Mouse (Mus musculus) neural tube, embryonic 10.5 days (tissue): Measurements from ENCODE around the gene Dnmt3c.
A peak's percentile ranks its signal among the peaks of the same experiment; 100 is the strongest.
"Not testable (repeated sequence)": the region's sequence is repeated elsewhere in the genome, so short reads cannot be mapped to it uniquely, and the experiment has no call there.

Experiments used
- DNase-seq: peaks from one replicate; pipeline ENCODE4 v3.0.0-alpha.2; 2017; ENCODE audit warnings: low spot score; ENCODE audit errors: extremely low spot score

Gene Dnmt3c

DNA sequence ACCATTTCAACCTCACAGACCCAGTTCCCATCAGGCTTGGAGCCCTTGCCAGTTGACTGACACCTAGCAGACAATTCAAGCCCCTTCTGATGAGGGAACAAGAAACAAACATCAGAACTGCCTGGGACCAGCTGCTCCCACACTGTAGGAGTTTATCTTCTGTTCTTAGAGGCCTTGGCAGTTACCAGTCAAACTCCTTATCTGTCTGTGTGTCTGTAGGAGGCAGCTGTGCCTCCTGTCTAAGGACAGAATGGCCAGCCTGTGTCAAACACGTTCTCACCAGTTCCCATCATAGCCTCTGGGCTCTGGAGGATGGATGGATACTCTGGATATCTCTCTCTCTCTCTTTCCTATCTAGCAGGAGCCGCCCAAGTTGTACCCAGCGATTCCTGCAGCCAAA, 21.4 kb downstream of the Dnmt3c start:
- not testable (repeated sequence) for DNase-seq

DNA sequence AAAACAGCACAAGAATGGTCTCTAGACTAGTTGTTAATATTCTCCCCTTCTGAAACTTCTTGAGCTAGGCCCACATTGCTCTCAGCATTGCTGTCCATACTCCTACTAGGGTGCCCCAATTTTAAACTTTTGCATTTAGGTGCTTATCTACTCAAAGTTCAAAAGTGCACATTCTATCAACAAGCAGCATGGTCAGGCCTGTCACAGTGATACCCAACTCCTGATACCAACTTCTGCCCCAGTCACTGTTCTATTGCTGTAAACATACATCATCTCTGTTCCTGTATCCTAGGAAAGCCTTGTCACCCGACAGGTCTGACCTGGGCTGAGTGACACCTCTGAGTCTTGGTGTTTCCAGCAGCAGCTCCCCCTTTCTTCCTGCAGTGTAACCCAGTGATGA, 26.6 kb downstream of the Dnmt3c start:
- no peak for DNase-seq

GRCm38 (mm10) chr2:153724424-153724823, 28.0 kb downstream of the Dnmt3c start:
- no peak for DNase-seq

DNA sequence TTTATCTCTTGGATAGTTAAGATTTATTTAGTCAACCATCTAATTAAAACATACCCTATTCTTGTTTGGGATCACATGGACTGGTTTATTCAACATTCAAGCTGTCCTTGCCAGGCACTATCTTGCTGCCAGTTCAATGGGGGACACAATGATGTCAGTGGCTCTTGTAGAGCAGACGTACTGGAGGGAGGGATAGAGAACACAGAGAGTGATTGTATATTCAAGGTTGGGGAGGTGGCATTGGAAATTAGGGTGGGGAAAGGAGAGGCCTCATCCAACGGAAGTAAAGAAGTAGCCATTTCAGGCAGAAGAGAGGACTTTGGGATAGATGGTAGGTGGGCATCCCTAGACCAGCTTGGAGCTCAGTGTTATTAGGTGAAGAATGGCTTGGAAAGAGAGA, 28.4 kb downstream of the Dnmt3c start:
- no peak for DNase-seq

GRCm38 (mm10) chr2:153725291-153725690, 28.8 kb downstream of the Dnmt3c start:
- DNase-seq = no peak

- DNase-seq = no peak
Measured at GRCm38 (mm10) chr2:153734033-153734432, 37.6 kb downstream of the Dnmt3c start.

DNA sequence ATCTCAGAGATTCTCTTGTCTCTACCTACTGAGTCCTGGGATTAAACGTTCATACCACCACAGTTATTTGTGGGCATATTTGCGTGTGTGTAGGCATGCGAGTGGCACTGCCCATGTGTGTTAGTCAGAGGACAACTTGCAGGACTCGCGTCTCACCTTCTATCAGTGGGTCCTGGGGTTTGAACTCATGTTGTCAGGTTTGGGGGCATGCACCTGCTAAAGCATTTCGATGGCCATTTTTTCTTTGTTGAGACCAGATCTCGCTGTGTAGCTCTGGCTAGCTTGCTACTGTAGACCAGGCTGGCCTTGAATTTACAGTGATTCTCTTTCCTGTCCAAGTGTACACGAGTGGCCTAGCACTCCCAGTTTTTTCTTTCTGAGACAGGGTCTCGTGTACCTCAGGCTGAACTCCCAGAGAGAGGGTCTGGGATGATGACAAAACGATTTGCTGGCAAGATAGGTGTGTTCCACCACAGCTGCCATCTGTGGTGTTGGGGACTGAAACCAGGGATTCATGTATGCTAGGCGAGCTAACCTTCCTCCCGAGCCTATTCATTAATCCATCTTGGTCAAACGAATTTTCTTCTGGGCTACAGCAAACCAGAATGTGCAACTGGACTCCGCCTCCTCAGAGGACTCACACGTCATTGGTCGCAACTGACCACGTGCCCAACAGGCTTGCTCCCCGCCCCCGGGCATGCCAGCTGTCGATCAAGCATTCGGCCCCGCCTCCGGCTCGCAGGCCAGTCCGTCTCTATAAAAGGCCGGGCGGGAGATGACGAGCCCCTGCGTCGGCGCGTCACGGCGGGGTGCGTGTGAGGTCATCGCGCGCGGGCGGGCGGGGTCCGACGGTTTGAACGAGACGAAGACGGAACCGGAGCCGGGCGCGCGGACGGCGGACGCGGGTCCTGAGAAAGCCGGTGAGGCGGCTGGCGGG, 44.3 kb downstream of the Dnmt3c start, which contains the start of gene Mapre1:
Mapre1 (plus strand) TSS at position 775 of the 937 bp plus-strand sequence.
- DNase-seq = peak; percentile 100

GRCm38 (mm10) chr2:153741437-153742065, 45.1 kb downstream of the Dnmt3c start:
- no peak for DNase-seq

- no peak for DNase-seq
Measured at GRCm38 (mm10) chr2:153747994-153748393, 51.5 kb downstream of the Dnmt3c start.

GRCm38 (mm10) chr2:153750363-153750762, 53.9 kb downstream of the Dnmt3c start:
- no peak for DNase-seq

GRCm38 (mm10) chr2:153762121-153762520, 65.7 kb downstream of the Dnmt3c start:
- DNase-seq = no peak

GRCm38 (mm10) chr2:153767484-153767883, 71.0 kb downstream of the Dnmt3c start:
- DNase-seq = no peak

DNA sequence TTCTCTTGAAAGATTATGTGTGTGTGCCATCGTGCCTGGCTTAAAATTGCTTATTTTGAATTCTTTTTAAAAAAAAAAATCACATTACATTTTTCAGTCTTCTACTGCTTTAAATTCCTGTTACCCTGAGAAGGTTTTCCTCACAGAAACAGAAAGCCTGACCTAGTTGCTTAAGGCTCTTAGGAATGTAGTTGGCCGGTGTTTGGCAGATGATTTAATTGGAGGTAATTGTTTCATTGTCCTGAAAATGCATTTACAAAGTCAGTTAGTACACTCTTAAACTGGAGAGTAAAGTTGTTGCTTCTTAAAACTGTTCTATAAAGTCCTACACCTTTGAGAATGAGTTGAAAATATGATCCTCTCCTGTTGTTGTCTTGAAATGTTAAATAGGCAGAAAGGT, 72.4 kb downstream of the Dnmt3c start:
- no peak for DNase-seq

DNA sequence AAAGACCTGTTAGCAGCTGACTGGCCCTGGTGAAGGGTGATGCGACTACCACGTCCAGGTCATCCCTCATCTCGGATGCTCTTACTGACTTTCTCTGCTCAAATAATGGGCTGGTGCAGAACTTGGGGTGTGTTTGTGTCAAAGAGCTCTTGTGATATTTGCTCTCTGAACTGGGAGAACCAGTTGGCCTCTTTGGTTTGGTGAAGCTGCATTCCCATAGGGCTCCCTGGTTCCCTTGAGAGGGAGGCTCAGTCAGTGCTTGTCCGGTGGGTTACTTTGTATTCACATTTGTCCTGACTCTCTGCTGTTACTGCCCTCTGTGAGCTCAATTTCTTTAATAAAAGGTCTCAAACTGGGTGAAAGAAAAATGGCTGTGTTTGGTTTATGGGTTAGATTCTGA, 76.5 kb downstream of the Dnmt3c start:
- DNase-seq = no peak

- DNase-seq = no peak
Measured at GRCm38 (mm10) chr2:153775472-153775871, 79.0 kb downstream of the Dnmt3c start.

GRCm38 (mm10) chr2:153778638-153779362, 82.3 kb downstream of the Dnmt3c start:
- DNase-seq = peak; percentile 66
